Mouse (Mus musculus): Measurements from ENCODE around the gene Brwd1.
"Not testable (repeated sequence)": the region's sequence is repeated elsewhere in the genome, so short reads cannot be mapped to it uniquely, and the experiment has no call there.

The Brwd1 gene

DNA sequence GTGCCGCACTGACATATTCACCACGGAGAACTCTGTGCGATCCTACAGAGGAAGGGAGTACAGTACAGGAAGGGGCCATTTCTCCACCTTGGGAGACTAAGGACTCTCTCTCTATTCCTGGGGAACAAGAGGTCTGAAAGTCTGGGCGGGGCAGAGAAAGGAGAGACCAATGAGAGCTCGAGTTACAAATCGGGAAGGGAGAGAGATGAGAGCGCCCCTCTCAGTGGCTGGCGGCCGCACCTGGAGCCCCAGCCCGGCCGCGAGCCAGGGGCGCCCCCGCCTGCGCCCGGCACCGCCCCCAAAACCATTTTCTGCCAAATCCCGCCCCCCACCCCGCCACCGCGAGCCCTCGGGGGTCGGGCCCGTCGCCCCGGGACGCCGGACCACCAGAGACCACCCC, 995 bp downstream of the Brwd1 start:
- peak; percentile 81 to 96 for DNase-seq (ENCODE audit: low spot score in 2 of 2)

DNA sequence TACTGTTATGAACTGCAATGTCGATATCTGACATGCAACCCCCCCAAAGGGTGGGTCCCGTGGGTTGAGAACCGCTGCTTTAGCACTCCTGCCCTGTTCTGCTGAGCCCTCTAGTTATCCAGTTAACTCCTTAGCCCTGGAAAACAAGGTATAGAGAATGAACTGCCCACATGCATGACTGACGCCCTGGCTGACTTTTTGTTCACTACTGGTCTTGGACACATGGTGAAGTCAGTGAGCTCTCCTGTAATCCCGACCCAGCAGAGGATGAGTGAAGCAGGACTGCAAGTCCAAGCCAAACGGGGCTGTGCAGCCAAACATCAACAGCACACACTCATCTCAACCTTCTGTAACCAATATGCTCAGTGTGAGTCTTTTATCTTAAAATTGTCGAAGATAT, 1.8 kb downstream of the Brwd1 start:
- DNase-seq (ENCODE audit: low spot score in 2 of 2): no peak

DNA sequence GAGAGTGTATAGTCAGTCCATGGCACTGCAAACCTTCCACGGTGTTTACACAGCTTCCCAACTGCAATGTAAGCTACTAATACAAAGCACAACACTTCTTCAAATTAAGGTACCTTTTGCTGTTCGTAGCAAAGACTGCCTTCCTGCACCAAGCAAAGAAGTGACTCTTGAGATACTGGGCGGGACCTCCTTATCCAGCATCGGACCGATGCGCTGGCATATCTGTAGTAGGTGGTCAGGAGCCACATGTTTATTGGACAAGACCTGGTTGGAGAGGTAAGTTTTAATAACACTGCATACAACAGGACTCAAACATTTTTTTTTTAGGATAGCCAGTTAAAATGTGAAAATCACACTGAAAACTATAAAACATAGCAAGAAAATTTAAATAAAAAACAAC, 14.0 kb downstream of the Brwd1 start:
- no peak for DNase-seq (ENCODE audit: low spot score in 2 of 2)

DNA sequence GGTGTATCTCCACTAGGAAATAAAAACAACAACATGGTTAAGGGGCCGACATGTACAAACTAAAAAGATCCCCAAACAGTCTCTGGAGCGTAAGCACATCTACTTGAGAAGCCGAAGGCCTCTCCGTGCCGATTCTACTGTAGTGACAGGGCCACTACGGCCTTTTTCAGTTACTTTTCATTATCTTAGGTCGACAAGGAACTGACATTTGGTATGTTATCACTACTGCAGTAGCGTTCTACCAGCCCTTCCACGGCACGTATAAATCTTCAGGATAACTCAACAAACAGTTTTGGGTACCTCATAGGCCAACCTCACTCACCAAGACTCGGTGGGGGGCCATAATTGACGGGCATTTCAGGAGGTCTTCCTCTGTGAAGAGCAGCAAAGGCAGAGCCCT, 16.2 kb downstream of the Brwd1 start:
- no peak for DNase-seq (ENCODE audit: low spot score in 2 of 2)

DNA sequence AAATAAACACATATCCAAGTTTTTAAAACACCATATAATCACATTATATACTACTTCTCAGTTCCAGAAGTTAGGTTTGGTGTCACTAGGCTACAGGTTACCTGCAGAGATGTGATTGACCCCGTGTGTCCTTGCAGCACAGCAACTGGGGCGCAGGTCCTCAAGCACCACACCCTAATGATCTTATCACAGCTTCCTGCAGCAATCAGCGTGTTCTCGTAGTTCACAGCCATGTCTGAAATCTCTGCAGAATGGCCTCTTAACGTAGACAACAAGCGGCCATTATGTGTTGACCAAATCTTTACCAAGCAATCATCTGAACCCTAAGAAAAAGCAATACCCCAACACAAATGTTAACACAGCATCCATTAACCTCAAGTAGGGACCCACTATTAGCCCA, 17.7 kb downstream of the Brwd1 start:
- DNase-seq (ENCODE audit: low spot score in 2 of 2): no peak

DNA sequence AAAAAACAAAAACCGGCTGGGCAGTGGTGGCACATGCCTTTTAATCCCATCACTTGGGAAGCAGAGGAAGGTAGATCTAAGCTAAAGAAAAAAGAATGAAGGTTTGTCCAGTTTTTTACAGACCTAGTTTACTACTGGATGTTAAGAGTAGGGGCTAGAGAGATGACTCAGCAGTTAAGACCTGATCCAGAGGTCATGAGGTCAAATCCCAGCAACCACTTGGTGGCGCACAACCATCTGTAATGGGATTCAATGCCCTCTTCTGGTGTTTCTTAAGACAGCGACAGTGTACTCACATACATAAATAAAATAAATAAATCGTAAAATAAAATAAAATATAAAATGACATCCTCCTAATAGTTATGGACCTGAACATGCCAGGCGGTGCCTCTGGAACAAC, 38.2 kb downstream of the Brwd1 start:
- no peak for DNase-seq (ENCODE audit: low spot score in 2 of 2)

DNA sequence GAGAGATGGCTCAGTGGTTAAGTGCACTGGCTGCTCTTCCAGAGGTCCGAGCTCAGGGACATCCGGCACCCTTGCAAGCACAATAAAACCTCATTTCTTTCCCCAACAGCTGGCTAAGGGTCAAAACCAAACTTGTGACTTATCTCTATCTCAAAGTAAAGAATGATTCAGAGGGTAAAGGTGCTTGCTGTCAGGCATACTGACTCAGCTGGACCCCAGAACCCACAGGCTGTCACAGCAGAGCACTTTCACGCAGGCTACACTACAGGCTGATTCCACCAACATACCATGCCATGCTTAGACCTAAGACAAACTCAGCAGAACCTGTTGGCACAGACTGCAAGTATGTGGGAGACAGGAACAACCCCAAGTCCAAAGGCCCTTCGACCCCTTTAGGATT, 41.6 kb downstream of the Brwd1 start:
- no peak for DNase-seq (ENCODE audit: low spot score in 2 of 2)

DNA sequence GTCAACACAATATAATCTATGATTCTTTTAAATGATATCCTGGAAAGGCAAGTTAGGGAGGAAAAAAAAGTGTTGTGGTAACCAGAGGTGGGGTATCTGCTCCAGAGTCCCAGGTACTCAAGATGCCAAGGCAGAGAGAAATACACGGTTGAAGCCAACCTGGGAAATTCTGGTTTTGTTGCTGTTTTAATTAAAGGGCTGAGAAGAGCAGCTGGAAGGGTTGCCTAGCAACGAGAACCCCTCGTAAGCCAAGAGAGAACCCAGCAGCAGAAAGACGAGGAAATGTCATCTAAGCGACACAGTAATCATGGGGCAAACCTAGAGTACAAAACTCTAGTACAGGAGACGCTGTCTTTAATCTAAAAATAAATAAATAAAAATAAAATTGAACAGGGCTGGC, 42.8 kb downstream of the Brwd1 start:
- no peak for DNase-seq (ENCODE audit: low spot score in 2 of 2)

DNA sequence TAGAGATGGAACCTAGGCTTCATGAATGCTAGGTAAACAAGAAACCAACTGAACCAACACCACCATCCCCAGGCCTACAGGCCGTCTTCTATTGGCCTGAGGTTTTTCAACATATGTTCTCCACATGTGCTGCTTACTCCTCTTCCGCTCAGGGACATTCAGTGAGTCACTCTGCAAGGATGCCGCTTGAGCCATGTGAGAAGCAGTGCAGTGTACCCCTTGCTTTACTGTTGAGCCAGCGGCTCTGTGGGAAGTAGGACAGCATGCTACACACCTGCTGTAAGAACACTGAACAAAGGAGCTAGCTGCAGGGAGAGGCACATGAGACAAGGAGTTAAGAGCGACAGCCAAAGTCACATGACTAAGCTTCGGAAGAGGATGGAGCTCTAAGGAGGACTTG, 47.9 kb downstream of the Brwd1 start:
- DNase-seq (ENCODE audit: low spot score in 2 of 2): peak in 1 of 2 experiments; percentile 25

DNA sequence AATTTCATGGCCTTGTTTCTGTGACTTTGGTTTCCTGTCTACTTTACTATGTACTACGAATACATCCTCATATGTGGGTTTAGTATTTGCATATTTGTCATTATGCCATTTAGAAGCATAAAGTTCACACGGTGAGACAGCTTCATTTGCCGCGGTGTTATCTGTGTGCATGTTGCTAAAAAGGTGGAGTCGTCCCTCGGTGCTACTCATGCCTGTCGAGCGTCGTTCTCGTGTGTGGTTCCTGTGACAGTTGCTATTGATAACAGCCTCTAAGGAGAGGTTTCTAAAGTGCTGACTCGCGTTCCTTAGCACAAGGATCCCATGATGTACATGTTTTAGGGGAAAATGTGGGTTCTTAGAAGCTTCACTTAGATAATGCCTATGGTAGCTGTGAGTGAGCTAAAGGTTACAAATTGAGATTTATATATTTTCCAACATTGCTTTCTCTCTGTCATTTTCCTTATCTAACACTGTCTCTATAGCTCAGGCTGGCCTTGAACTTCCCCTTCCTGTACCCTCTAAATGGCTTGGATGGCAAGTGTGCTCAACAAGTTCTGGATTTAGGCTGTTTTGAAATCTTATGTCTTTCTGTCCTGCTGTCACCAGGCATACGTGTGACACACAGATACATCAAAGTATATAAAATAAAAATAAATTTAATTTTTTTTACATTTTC, 49.8 kb downstream of the Brwd1 start:
- DNase-seq (ENCODE audit: low spot score in 2 of 2): no peak

DNA sequence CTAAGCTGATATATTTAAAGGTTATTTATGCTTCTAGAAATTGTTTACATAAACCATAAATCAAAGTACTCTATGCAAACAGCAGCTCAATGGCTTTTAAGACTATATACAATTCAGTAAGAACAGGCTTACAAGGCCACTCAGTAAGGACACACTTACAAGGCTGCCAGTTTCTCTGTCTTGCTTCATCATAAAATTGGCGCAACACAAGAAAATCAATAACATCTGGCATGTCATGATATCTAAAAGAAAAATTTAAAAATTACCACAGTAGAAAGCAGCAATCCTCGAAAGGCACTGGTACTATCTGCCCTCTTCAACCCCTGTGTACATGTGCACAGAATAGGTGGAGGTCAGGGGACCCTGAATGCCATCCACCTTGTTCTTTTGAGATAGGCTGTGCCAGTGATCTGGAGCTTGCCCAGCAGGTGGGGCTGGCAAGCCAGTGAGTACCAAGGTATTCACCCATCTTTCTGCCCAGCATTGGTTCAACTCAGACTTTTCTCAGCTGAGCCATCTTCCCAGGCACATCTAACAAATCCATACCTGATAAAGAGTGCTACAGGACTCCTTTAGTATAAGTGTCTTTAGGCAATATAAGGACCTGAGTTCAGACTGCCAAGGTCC, 51.7 kb downstream of the Brwd1 start:
- DNase-seq (ENCODE audit: low spot score in 2 of 2): no peak

DNA sequence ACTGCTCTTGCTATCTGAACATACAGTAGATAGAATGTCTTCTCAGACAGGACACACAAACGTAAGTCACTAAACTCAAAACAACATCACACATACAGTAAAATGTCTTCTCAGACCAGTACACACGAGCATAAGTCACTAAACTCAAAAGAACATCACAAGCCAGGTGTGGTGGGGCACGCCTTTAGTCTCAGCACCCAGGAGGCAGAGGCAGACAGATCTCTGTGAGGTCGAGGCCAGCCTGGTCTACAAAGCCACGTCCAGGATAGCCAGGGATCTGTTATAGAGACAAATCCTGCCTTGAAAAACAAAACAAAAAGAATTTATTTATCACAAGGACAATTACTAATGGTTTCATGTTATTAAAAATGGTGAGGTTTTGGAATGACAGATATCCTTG, 56.1 kb downstream of the Brwd1 start:
- DNase-seq (ENCODE audit: low spot score in 2 of 2): no peak

DNA sequence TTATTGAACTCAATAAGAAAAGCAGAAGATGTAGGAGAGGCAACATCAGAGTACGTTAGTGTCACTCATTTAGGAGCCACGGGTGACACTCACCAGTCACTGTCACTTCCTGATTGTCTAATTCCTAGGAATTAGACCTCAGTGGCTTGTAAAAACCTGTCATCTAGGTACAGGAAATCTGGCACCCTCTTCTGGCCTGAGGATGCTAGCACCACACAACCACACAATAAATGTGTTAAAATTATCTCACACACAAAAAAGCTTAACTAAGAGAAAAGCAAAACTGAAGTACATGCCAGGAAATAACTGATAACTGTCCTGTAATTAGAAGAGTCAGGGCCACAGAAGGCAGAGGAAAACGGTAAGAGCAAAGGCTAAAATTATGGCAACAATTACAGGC, 57.1 kb downstream of the Brwd1 start:
- no peak for DNase-seq (ENCODE audit: low spot score in 2 of 2)

DNA sequence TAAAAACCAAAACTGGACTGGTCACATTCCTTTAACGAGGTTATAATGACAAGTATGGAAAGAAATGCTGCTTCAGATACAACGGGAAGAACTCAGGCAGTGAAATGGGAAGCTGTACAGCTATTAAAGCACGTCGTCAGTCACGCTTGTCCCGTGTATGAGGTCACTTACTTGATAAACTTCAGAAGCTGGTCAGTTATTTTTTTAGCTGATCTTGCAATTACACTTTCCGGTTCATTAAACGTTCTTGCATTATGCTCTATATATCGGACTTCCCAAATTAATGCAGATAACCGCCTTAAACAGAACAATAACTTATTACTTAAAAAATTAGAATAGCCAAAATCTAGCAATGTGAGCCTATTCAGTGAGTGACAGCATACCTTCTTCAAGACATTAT, 61.3 kb downstream of the Brwd1 start:
- DNase-seq (ENCODE audit: low spot score in 2 of 2): no peak

DNA sequence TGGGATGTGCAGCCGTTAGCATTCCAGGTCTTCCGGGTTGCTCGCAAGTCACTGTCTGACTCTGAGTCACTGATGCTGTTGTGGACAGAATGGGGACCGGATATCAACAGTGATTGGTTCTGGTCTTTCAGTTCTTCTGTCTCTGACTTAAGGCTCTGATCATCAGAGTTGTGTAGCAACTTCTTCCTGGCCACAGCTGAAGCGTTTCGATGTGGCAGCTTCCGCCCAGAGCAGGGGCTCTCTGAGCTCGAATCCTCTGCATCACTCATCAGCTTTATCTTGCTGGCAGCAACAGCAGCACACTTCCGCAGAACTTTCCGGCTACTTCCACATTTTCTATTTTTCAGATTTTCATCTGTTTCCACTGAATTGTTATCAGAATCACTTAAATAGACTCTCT, 73.2 kb downstream of the Brwd1 start:
- DNase-seq (ENCODE audit: low spot score in 2 of 2): not testable (repeated sequence)

DNA sequence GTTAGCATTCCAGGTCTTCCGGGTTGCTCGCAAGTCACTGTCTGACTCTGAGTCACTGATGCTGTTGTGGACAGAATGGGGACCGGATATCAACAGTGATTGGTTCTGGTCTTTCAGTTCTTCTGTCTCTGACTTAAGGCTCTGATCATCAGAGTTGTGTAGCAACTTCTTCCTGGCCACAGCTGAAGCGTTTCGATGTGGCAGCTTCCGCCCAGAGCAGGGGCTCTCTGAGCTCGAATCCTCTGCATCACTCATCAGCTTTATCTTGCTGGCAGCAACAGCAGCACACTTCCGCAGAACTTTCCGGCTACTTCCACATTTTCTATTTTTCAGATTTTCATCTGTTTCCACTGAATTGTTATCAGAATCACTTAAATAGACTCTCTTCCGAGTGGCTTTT, 78.0 kb downstream of the Brwd1 start:
- not testable (repeated sequence) for DNase-seq (ENCODE audit: low spot score in 2 of 2)

DNA sequence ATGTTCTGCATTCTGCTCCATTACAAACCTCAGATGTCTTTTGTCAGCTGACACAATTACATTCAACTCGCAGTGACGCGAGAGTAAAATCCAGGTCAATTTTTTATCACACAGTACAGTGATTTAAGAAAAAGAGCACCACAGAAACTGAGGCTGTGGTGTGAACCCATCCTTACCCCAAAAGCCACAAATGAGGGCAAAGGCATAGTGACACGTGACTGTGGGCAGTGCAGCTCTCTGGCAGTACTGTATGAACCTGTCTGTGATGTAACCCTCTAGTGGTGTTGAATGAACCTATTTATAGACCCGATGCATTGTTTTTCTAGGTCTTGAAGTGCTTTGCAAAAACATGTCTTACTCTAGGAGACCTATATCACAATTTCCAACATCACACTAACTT, 83.0 kb downstream of the Brwd1 start:
- no peak for DNase-seq (ENCODE audit: low spot score in 2 of 2)

DNA sequence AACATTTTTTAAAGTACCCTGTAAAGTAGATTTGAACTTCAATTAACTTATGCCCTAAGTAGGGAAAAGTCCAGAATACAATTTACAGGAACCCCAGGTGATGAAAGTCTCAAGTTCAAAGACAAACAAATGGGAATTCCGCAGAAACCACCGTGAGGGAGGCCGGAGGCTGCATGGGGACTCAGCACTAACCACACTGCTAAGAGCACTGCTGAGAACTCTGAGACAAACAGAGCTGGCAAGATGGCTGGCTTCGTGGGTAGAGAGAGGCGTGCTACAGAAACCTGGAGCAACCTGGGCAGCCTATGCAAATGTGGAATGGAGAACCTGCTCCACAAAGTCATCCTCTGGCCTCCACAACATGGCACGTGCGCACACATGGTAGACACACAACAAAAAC, 86.2 kb downstream of the Brwd1 start:
- no peak for DNase-seq (ENCODE audit: low spot score in 2 of 2)

DNA sequence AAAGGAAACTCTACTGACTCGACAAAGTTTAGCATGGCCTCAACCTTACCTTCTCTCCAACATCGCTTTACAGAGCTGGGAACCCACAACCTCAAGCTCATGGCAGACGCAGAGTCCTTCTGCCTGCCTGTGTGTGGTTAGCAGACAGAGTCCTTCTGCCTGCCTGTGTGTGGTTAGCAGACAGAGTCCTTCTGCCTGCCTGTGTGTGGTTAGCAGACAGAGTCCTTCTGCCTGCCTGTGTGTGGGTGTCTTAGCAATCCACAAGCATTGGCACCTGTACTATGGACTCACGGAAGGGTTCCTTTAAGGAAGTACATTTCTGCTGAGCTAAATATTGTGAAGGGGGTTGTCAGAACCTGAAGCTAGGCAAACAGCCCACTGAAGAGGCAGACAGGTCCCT, 87.8 kb downstream of the Brwd1 start:
- DNase-seq (ENCODE audit: low spot score in 2 of 2): peak in 1 of 2 experiments; percentile 44

DNA sequence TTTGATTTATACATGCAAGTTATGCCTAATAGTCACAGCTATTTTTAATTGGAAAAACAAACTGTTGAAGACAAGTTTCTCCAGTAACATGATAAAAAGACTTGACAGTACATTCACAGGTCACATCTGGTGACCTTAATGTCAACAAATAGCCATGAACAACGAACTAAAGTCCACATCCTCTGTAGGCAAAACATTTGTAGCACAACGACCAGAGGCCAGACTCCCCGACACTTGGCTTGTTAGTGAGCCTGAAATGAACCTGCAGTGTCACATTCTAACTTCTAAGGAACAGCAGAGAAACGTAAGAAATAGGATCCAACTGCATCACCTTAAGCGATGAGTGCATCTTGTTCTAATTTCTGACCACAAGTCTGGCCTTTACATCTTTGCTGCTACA, 89.7 kb downstream of the Brwd1 start:
- no peak for DNase-seq (ENCODE audit: low spot score in 2 of 2)

DNA sequence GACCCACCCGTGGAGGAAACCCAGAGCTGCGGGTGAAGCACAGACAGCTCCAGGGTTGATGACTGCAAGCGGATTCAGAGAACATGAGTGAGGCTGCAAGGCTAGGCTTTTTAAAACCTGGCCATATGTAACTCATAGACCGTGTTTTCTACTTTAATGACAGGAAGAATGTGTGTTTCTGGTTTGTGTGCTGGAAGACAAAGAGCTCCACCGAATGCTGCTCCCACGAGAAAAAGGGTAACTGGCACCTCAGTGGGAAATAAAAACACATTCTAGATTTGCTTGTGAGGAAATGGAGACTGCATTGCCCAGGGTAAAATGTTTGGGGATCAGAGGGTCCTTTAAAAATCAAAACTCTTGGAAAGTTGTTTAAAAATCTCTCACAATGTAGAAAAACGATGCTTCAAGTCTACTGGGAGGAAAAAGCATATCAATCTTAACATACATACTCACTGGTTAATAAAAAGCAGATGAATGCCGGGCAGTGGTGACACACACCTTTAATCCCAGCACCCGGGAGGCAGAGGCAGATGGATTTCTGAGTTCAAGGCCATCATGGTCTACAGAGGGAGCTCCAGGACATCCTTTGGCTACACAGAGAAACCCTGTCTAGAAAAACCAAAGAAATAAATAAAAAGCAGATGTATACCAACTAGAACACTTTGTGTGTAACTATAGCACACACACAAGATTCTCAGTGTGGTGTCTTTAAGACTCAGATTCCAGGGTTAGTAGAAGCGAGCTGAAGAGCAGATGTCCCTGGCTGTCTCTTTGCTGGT, 91.0 kb downstream of the Brwd1 start:
- no peak for DNase-seq (ENCODE audit: low spot score in 2 of 2)

DNA sequence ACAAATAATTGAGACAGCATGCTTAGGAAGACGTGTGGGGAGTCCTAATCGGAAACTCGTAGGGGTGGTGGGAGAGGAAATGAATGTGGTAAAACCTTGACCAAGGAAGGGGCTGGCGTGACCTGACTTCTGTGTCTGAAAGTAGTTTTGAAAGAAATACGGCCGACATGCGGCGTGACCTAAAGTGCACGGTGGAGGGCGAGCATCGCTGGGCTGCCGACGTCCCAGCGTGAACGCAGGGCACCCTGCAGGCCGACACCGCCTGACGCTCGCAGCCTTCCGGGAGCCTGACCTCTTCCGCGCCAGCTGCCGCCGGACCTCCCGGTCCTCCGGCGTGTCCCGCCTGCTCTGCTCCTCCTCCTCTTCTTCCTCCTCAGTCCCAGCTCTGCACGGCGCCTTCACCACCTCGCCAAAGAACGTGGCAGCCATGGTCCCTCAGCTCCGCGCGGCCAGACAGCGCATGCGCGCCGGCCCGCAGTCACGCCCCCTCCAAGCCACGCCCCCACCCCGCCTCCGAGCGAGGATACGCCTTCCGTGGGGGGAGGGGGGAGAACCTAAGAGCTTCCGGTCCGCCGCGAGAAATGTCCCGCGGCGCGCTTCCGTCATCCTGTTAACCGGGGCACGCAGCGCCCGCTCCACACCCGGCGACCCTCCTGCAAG, 91.7 kb downstream of the Brwd1 start, which contains the start of gene Psmg1:
Psmg1 (minus strand) TSS at position 499 of the 660 bp plus-strand sequence.
- peak; percentile 89 to 97 for DNase-seq (ENCODE audit: low spot score in 2 of 2)

DNA sequence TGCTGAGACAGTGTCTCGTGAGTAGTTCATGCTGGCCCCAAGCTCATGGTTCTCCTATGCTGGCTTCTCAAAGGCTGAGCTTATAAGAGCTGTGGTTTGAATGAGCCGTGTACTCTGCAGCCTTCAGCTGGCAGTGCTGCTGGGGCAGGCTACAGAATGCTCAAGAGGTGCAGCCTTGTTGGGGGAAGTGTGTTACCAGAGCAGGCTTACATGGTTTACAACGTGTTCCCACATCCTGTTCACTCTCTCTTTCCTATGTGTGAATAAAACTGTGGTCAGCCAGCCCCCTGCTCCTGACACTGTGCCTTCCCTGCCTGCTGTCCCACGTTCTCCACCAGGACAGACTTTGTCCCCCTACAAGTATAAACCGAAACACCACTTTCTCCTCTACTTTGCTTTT, 97.4 kb downstream of the Brwd1 start:
- DNase-seq (ENCODE audit: low spot score in 2 of 2): no peak
